17 mouse cellular contexts compared by ENCODE assay signal in the genomic region with DNA sequence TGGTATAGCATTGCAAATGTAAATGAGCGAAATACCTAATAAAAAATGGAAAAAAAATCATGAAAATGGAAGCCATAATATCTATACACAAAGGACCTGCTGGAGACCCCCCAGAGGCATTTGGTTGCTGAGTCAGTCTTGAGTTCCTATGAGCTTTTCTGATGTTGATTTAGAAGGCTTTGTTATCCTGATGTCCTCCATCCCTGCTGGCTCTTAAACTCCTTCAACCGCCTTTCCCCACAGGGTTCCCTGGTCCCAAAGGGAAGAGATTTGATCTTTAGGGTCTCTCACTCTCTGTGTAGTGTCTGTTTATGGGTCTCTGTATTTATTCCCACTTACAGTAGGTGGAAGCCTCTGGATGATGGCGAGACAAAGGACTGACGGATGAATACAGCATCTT.
"Had no signal": no experiment of that assay in that cellular context is flagged by ENCODE, and none has a peak within 500 bp of the region (broad histone marks: within the 10 kb centered on the region; RNA-seq: fewer than 3 reads in every experiment).

No protein-coding gene starts in this region.

- H3K27ac ChIP-seq: midbrain, embryonic 10.5 days; midbrain, embryonic 13.5 days; neural tube, embryonic 13.5 days; neural tube, embryonic 15.5 days had no signal

- H3K9me3 ChIP-seq: midbrain, embryonic 10.5 days; midbrain, embryonic 13.5 days; neural tube, embryonic 13.5 days; neural tube, embryonic 15.5 days had no signal

- H3K4me1 ChIP-seq: midbrain, embryonic 10.5 days; midbrain, embryonic 13.5 days; neural tube, embryonic 13.5 days; neural tube, embryonic 15.5 days had no signal

- H3K4me3 ChIP-seq: midbrain, embryonic 10.5 days; midbrain, embryonic 13.5 days; myocyte; neural tube, embryonic 13.5 days; neural tube, embryonic 15.5 days had no signal

- DNase-seq: lung, adult 18-20 months; lung, embryonic 14.5 days; lung, postnatal 10 days; lung, postnatal 4 days; retina, postnatal 1 day; right cerebral cortex, adult 18-20 months; right cerebral cortex, postnatal 25 days; right cerebral cortex, postnatal 4 days; spleen, adult 18-20 months; thymus, adult 18-20 months; thymus, postnatal 14 days; thymus, postnatal 36 days had no signal

- H3K36me3 ChIP-seq: midbrain, embryonic 10.5 days; midbrain, embryonic 13.5 days; neural tube, embryonic 13.5 days; neural tube, embryonic 15.5 days had no signal

- H3K9ac ChIP-seq: lung, embryonic 14.5 days; midbrain, embryonic 13.5 days; neural tube, embryonic 13.5 days; neural tube, embryonic 15.5 days had no signal
